Mouse (Mus musculus) limb, embryonic 14.5 days (tissue): ENCODE measurements around the gene Zbtb37. TPM values are rescaled to one million over a fixed set of nuclear protein-coding genes. Genes with fewer than 3 reads are reported as not detected.

Experiments used
- ATAC-seq: fragments of 200-750 bp; cut with Nextera tagmentation; 2 replicates; pipeline ENCODE4 v1.8.0; 2017; ENCODE audit warnings: low read depth, moderate number of reproducible peaks, moderate TSS enrichment; ENCODE audit not compliant: low FRiP score
- DNase-seq: peaks from one replicate; pipeline ENCODE4 v3.0.0-alpha.2; 2015; ENCODE audit warnings: low spot score
- H3K27ac ChIP-seq: fragments of 300-500 bp; sonication (generic); replicated peaks from 2 replicates; pipeline ENCODE4 v1.5.1; 2014; ENCODE audit warnings: low read depth, mild to moderate bottlenecking, low read length, moderate library complexity, mixed read lengths
- H3K27me3 ChIP-seq: fragments of 300-500 bp; sonication (generic); 2 replicates; pipeline ENCODE4 v1.6.1; 2014; ENCODE audit warnings: low read length, mixed read lengths; ENCODE audit not compliant: control insufficient read depth, insufficient read depth
- H3K36me3 ChIP-seq: fragments of 300-500 bp; sonication (generic); 2 replicates; pipeline ENCODE4 v1.6.1; 2014; ENCODE audit warnings: mild to moderate bottlenecking, low read length, moderate library complexity, mixed read lengths; ENCODE audit not compliant: control insufficient read depth, insufficient read depth
- H3K4me1 ChIP-seq: fragments of 300-500 bp; sonication (generic); 2 replicates; pipeline ENCODE4 v1.6.1; 2014; ENCODE audit warnings: antibody characterized with exemption, low read length, mixed read lengths; ENCODE audit not compliant: control insufficient read depth, insufficient read depth
- H3K4me2 ChIP-seq: fragments of 300-500 bp; sonication (generic); replicated peaks from 2 replicates; pipeline ENCODE4 v1.6.1; 2014; ENCODE audit warnings: low read depth, mild to moderate bottlenecking, low read length, moderate library complexity; ENCODE audit not compliant: severe bottlenecking
- H3K4me3 ChIP-seq: fragments of 300-500 bp; sonication (generic); replicated peaks from 2 replicates; pipeline ENCODE4 v1.5.1; 2014; ENCODE audit warnings: low read length
- H3K9ac ChIP-seq: fragments of 300-500 bp; sonication (generic); 2 replicates; pipeline ENCODE4 v1.6.1; 2014; ENCODE audit warnings: mild to moderate bottlenecking, low read depth, low read length, moderate library complexity; ENCODE audit not compliant: severe bottlenecking
- H3K9me3 ChIP-seq: fragments of 300-500 bp; sonication (generic); 2 replicates; pipeline ENCODE4 v1.6.1; 2016; ENCODE audit warnings: low read length; ENCODE audit not compliant: control insufficient read depth
- POLR2A ChIP-seq: fragments of 200-500 bp; IDR thresholded peaks from 2 replicates; pipeline ENCODE4 v1.8.0; 2012; ENCODE audit warnings: inconsistent platforms, mild to moderate bottlenecking, moderate library complexity, borderline replicate concordance; ENCODE audit not compliant: insufficient read depth, insufficient read length; ENCODE audit errors: extremely low read depth
- WGBS: fragments of 180-500 bp; shearing (Covaris S2); extraction: QIAGEN DNeasy Blood & Tissue Kit; methylation state at CpG from one replicate; pipeline ENCODE4 v1.1.7; 2014; 5-methylcytosine and 5-hydroxymethylcytosine counted together
- polyA plus RNA-seq, 2 experiments: library from polyadenylated mRNA; depleted of rRNA in 1 of 2; stranded (reverse) in 1 of 2; unstranded in 1 of 2; fragments of >200 nt; fragmentation: Nextera tagmentation in 1 of 2; extraction: Ambion mirVana in 1 of 2; gene quantifications; 2 replicates each; pipeline versions ENCODE4 v1.2.1 to v1.2.3; 2012 to 2014

The Zbtb37 gene
- polyA plus RNA-seq, 2 experiments: 5.2 to 6.9 TPM

DNA sequence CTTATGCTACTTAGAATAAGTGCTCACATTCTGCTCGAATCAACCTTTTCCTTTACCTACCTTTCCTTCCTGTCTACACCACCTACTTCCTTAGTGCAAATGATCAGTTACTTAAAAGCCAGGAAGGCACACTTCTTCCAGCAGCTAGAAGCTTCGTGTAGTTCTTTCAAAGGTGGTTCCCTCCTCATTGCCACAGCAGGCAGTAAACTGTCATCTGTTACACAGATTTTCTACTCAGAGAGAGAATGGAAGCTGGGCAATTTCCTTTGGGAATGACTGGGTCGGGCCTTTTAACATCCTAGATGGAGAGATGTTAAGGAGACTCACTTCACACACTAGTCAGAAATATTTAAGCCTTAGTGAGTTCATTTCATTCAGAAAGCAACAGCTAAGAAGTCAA is 29.1 kb downstream of the Zbtb37 start:
- no peaks in the 10 kb centered on the region for H3K27me3 ChIP-seq
- H3K4me2 ChIP-seq: no peak overlapping the region
- no peak for ATAC-seq
- no peak for TF ChIP-seq POLR2A
- H3K9me3 ChIP-seq: no peaks in the 10 kb centered on the region
- H3K4me1 ChIP-seq: 0 out of 2 replicates have a peak, but pooled peaks cover 3% of the 10 kb centered on the region
- no peak overlapping the region for H3K4me3 ChIP-seq
- H3K27ac ChIP-seq: no peak overlapping the region
- DNase-seq: no peak
- H3K36me3 ChIP-seq: peaks cover 5% of the 10 kb centered on the region; the same call in 1 of the 2 replicates
- H3K9ac ChIP-seq: no peak overlapping the region
- WGBS: 46% methylated on average over 3 of the region's 3 CpGs

DNA sequence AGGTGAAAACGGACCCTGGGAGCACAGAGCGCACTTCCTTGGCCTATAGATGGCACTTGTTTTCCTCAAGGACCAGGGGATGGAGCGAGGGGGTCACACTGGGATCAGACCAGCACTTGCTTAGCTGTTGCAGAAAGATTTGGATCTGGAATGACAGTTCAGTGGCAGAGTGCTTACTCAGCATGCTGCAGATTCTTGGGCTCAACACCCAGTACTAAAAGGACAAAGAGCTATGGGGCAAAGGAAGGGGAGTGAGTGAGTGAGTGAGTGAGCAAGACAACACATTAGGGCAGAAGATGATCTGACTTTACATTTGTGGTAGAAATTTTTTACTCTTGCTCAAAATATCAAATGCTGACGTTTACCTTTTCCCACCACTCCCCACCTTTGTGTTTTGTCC is 29.7 kb downstream of the Zbtb37 start:
- Histone ChIP-seq H3K4me2 (no peak overlapping the region), H3K27ac (no peak overlapping the region), H3K36me3 (peaks cover 5% of the 10 kb centered on the region; the same call in 1 of the 2 replicates), H3K4me1 (no peaks in the 10 kb centered on the region), H3K9ac (no peak overlapping the region), H3K4me3 (no peak overlapping the region), H3K9me3 (no peaks in the 10 kb centered on the region), H3K27me3 (no peaks in the 10 kb centered on the region)
- TF ChIP-seq POLR2A: no peak
- ATAC-seq (no peak), DNase-seq (no peak)
- 65% methylated on average over 4 of the region's 4 CpGs for WGBS

DNA sequence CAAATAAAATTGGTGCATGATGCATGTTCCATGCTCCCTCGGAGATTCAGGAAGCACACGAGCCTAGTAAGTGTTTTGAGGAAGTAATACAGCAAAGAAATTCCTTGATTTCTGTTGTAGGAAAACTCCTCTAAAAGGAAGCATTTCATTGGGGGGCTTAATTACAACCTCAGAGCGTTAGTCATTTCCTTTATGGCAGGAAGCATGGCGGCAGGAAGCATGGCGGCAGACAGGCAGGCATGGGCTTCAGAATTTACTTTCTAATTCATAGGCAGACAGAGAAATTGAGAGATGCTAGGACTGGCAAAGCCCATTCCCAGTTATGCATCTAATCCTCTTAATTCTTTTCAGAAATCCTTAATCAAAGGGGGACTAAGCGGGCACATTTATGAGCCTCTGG is 40.8 kb downstream of the Zbtb37 start:
- H3K9ac ChIP-seq: no peak overlapping the region
- no peaks in the 10 kb centered on the region for H3K4me1 ChIP-seq
- no peaks in the 10 kb centered on the region; the same call in 1 of the 2 replicates for H3K36me3 ChIP-seq
- DNase-seq: no peak
- H3K27me3 ChIP-seq: no peaks in the 10 kb centered on the region
- 76% methylated on average over 6 of the region's 6 CpGs for WGBS
- H3K9me3 ChIP-seq: no peaks in the 10 kb centered on the region
- no peak for ATAC-seq
- no peak overlapping the region for H3K27ac ChIP-seq
- H3K4me2 ChIP-seq: no peak overlapping the region
- TF ChIP-seq POLR2A: no peak
- no peak overlapping the region for H3K4me3 ChIP-seq

- no peaks in the 10 kb centered on the region for H3K27me3 ChIP-seq
- no peaks in the 10 kb centered on the region for H3K9me3 ChIP-seq
- 80% methylated on average over 14 of the region's 15 CpGs for WGBS
Observed at GRCm38 (mm10) chr1:160989395-160989794, 45.3 kb downstream of the Zbtb37 start.

DNA sequence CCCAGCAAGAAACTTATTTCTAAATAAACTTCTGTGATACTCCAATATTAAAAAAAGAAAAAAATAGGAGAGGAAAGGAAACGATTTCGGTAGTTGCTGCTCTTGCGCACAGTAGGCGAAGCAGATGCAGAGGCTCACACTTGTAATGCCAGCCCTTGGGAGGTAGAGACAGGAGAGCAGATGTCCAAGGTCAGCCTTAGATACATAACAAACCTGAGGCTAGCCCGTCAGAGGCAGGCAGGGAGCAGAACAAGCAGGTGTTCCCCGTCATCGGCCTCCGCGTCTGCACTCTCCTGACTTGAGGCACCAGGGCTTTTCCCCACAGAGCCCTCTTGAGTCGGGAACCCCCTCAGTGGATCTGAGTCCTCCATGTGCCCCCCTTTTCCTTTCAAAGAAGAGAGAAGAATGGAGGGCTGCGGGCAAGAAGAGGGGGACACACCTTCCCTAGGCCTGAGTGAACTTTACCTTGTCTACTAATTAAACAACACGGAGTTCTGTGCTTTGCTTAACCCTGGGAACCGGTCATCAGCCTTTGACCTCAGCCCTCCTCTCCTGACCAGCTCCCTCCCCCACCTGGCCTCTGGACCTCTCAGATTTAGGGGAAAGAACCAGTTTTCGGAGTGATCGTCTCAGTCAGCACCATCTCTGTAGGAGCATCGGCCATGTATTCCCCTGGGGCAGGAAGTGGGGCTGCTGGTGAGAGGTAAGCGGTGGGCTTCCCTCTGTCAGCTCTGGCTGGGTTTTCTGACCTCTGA is 47.6 kb downstream of the Zbtb37 start:
- ATAC-seq (no peak), DNase-seq (no peak)
- Histone ChIP-seq H3K4me3 (no peak overlapping the region), H3K36me3 (no peaks in the 10 kb centered on the region), H3K9ac (no peak overlapping the region), H3K27me3 (no peaks in the 10 kb centered on the region), H3K4me2 (no peak overlapping the region), H3K4me1 (no peaks in the 10 kb centered on the region), H3K27ac (no peak overlapping the region), H3K9me3 (no peaks in the 10 kb centered on the region)
- 86% methylated on average over 17 of the region's 17 CpGs for WGBS
- TF ChIP-seq POLR2A: no peak

More at GRCm38 (mm10) chr1:160989395-160989794, 45.3 kb downstream of the Zbtb37 start:
- Histone ChIP-seq H3K4me1 (no peaks in the 10 kb centered on the region), H3K36me3 (no peaks in the 10 kb centered on the region), H3K4me3 (no peak overlapping the region), H3K27ac (no peak overlapping the region), H3K4me2 (no peak overlapping the region), H3K9ac (no peak overlapping the region)
- no peak for TF ChIP-seq POLR2A
- no peak for DNase-seq
- no peak for ATAC-seq
